In genomic region chr11:79357397-79357796, GRCm38 (mm10) we compare ENCODE assay signal across 21 mouse cellular contexts. TPM values are rescaled to one million over a fixed set of nuclear protein-coding genes. Genes with fewer than 3 reads are reported as not detected.
DNase-seq lines count a peak whose midpoint lies in the region; ATAC-seq and TF ChIP-seq lines count a peak whose summit lies in the region.
"Had no signal": no experiment of that assay in that cellular context is flagged by ENCODE, and none has a peak within 500 bp of the region (broad histone marks: within the 10 kb centered on the region; RNA-seq: fewer than 3 reads in every experiment).

No protein-coding gene starts in this region.

- H3K4me1 ChIP-seq in forebrain, postnatal 0 days (ENCODE audit: insufficient read depth) = no peaks in the 10 kb centered on the region
- H3K4me1 ChIP-seq in forebrain, embryonic 14.5 days (ENCODE audit: control insufficient read depth, insufficient read depth, low read length) = no peaks in the 10 kb centered on the region
- peaks cover 18% of the 10 kb centered on the region for H3K4me1 ChIP-seq in kidney, embryonic 15.5 days
- H3K4me1 ChIP-seq in midbrain, embryonic 15.5 days = peaks cover 4% of the 10 kb centered on the region; the same call in 1 of the 2 replicates
- peaks cover 10% of the 10 kb centered on the region for H3K4me1 ChIP-seq in midbrain, embryonic 16.5 days (ENCODE audit: control insufficient read depth, insufficient read depth, low read length)
- peaks cover 0 to 4% of the 10 kb centered on the region in 2 experiments; a peak in 2 of 4 replicates for H3K4me1 ChIP-seq in liver, embryonic 14.5 days (replicated peaks; ENCODE audit: control insufficient read depth in 2 of 2, insufficient read depth in 2 of 2, low read length in 1 of 2)
- H3K4me1 ChIP-seq: limb, embryonic 12.5 days had no signal

- H3K36me3 ChIP-seq in forebrain, postnatal 0 days (ENCODE audit: insufficient read depth) = no peaks in the 10 kb centered on the region
- H3K36me3 ChIP-seq in forebrain, embryonic 14.5 days (ENCODE audit: control insufficient read depth, insufficient read depth, low read length) = no peaks in the 10 kb centered on the region
- H3K36me3 ChIP-seq in kidney, embryonic 15.5 days = no peaks in the 10 kb centered on the region
- H3K36me3 ChIP-seq in midbrain, embryonic 15.5 days (replicated peaks) = no peaks in the 10 kb centered on the region
- H3K36me3 ChIP-seq in midbrain, embryonic 16.5 days (ENCODE audit: control insufficient read depth, insufficient read depth, low read length) = no peaks in the 10 kb centered on the region
- H3K36me3 ChIP-seq in liver, embryonic 14.5 days (replicated peaks; ENCODE audit: control insufficient read depth, insufficient read depth, low read depth) = no peaks in the 10 kb centered on the region

- H3K27me3 ChIP-seq in forebrain, postnatal 0 days (ENCODE audit: insufficient read depth, low read length) = no peaks in the 10 kb centered on the region
- H3K27me3 ChIP-seq in forebrain, embryonic 14.5 days (replicated peaks; ENCODE audit: control insufficient read depth, insufficient read depth, low read length) = no peaks in the 10 kb centered on the region
- H3K27me3 ChIP-seq in kidney, embryonic 15.5 days = no peaks in the 10 kb centered on the region
- no peaks in the 10 kb centered on the region for H3K27me3 ChIP-seq in midbrain, embryonic 15.5 days (replicated peaks)
- H3K27me3 ChIP-seq in midbrain, embryonic 16.5 days (ENCODE audit: control insufficient read depth, insufficient read depth, low read depth, low read length) = no peaks in the 10 kb centered on the region
- no peaks in the 10 kb centered on the region for H3K27me3 ChIP-seq in liver, embryonic 14.5 days (ENCODE audit: control insufficient read depth, insufficient read depth, low read length)
- H3K27me3 ChIP-seq: limb, embryonic 12.5 days; Patski had no signal

- TF ChIP-seq CTCF in forebrain, postnatal 0 days (IDR thresholded peaks at IDR 0.05; ENCODE audit: low read depth) = no peak
- no peak for TF ChIP-seq CTCF in liver, embryonic 14.5 days (IDR thresholded peaks at IDR 0.05; ENCODE audit: low read depth)

- DNase-seq in forebrain, postnatal 0 days = no peak
- no peak for DNase-seq in forebrain, embryonic 14.5 days (ENCODE audit: low spot score)
- no peak for DNase-seq in kidney, postnatal 36 days
- DNase-seq in liver, embryonic 14.5 days (ENCODE audit: low read depth in 3 of 3, low spot score in 3 of 3) = no peak
- DNase-seq in adrenal gland, postnatal 4 days (ENCODE audit: low spot score in 2 of 2) = no peak
- DNase-seq: adrenal gland, adult 2 months; cerebellum, adult 11-12 months; cerebellum, postnatal 14 days; gastrocnemius, postnatal 36 days; kidney, adult 8-10 months; kidney, postnatal 4 days; lung, adult 18-20 months; thymus, adult 18-20 months; thymus, postnatal 4 days had no signal

- H3K27ac ChIP-seq in forebrain, postnatal 0 days (ENCODE audit: low read depth, low read length) = no peak overlapping the region
- H3K27ac ChIP-seq in forebrain, embryonic 14.5 days (ENCODE audit: low read depth, low read length) = no peak overlapping the region
- H3K27ac ChIP-seq in kidney, embryonic 15.5 days = no peak overlapping the region
- no peak overlapping the region for H3K27ac ChIP-seq in midbrain, embryonic 15.5 days
- H3K27ac ChIP-seq in midbrain, embryonic 16.5 days (ENCODE audit: low read length) = no peak overlapping the region
- H3K27ac ChIP-seq in liver, embryonic 14.5 days = no peak overlapping the region
- H3K27ac ChIP-seq: limb, embryonic 12.5 days had no signal

- TF ChIP-seq EP300 in liver, embryonic 14.5 days (IDR thresholded peaks at IDR 0.05; ENCODE audit: low read depth) = no peak

- 91% methylated on average over 1 of the region's 1 CpGs for WGBS in forebrain, postnatal 0 days
- 97% methylated on average over 1 of the region's 1 CpGs for WGBS in forebrain, embryonic 14.5 days
- WGBS in kidney, embryonic 15.5 days = 93% methylated on average over 1 of the region's 1 CpGs
- 97% methylated on average over 1 of the region's 1 CpGs for WGBS in midbrain, embryonic 15.5 days
- 95% methylated on average over 1 of the region's 1 CpGs for WGBS in midbrain, embryonic 16.5 days
- 78% methylated on average over 1 of the region's 1 CpGs for WGBS in liver, embryonic 14.5 days (ENCODE audit: insufficient replicate concordance)

- H3K4me3 ChIP-seq in forebrain, postnatal 0 days (ENCODE audit: low read depth, low read length) = no peak overlapping the region
- H3K4me3 ChIP-seq in forebrain, embryonic 14.5 days (ENCODE audit: low read depth, low read length) = no peak overlapping the region
- no peak overlapping the region for H3K4me3 ChIP-seq in kidney, embryonic 15.5 days (replicated peaks)
- H3K4me3 ChIP-seq in midbrain, embryonic 15.5 days = no peak overlapping the region
- no peak overlapping the region for H3K4me3 ChIP-seq in midbrain, embryonic 16.5 days (ENCODE audit: low read depth, low read length)
- no peak overlapping the region for H3K4me3 ChIP-seq in liver, embryonic 14.5 days (ENCODE audit: insufficient read depth in 1 of 2, low read depth in 2 of 2, low read length in 2 of 2)
- H3K4me3 ChIP-seq: limb, embryonic 12.5 days had no signal

- no peak overlapping the region for H3K4me2 ChIP-seq in forebrain, postnatal 0 days (ENCODE audit: low read depth)
- H3K4me2 ChIP-seq in forebrain, embryonic 14.5 days (ENCODE audit: low read length) = no peak overlapping the region
- no peak overlapping the region for H3K4me2 ChIP-seq in kidney, embryonic 15.5 days
- H3K4me2 ChIP-seq in midbrain, embryonic 15.5 days = no peak overlapping the region
- H3K4me2 ChIP-seq in midbrain, embryonic 16.5 days (ENCODE audit: low read length) = no peak overlapping the region
- no peak overlapping the region for H3K4me2 ChIP-seq in liver, embryonic 14.5 days (ENCODE audit: low read depth)
- H3K4me2 ChIP-seq: limb, embryonic 12.5 days had no signal

- no peak overlapping the region for H3K9ac ChIP-seq in forebrain, postnatal 0 days
- no peak overlapping the region for H3K9ac ChIP-seq in forebrain, embryonic 14.5 days (ENCODE audit: low read length)
- no peak overlapping the region for H3K9ac ChIP-seq in kidney, embryonic 15.5 days
- H3K9ac ChIP-seq in midbrain, embryonic 15.5 days = no peak overlapping the region
- H3K9ac ChIP-seq in midbrain, embryonic 16.5 days (ENCODE audit: low read depth, low read length) = no peak overlapping the region
- H3K9ac ChIP-seq in liver, embryonic 14.5 days (replicated peaks) = no peak overlapping the region
- H3K9ac ChIP-seq: limb, embryonic 12.5 days had no signal

- H3K9me3 ChIP-seq in forebrain, postnatal 0 days (ENCODE audit: low read length) = no peaks in the 10 kb centered on the region
- H3K9me3 ChIP-seq in forebrain, embryonic 14.5 days (replicated peaks; ENCODE audit: control insufficient read depth, low read length) = no peaks in the 10 kb centered on the region
- no peaks in the 10 kb centered on the region for H3K9me3 ChIP-seq in kidney, embryonic 15.5 days (replicated peaks)
- no peaks in the 10 kb centered on the region for H3K9me3 ChIP-seq in midbrain, embryonic 15.5 days
- H3K9me3 ChIP-seq in midbrain, embryonic 16.5 days (replicated peaks; ENCODE audit: control insufficient read depth, low read length, poor library complexity, severe bottlenecking) = no peaks in the 10 kb centered on the region
- no peaks in the 10 kb centered on the region for H3K9me3 ChIP-seq in liver, embryonic 14.5 days (ENCODE audit: control insufficient read depth, low read length)
- H3K9me3 ChIP-seq: limb, embryonic 12.5 days had no signal

- ATAC-seq in forebrain, postnatal 0 days = peak; percentile 18; the same call in 1 of the 2 replicates
- no peak for ATAC-seq in forebrain, embryonic 14.5 days
- ATAC-seq in kidney, embryonic 15.5 days (replicated peaks; ENCODE audit: low FRiP score) = 0 out of 2 replicates have a peak, but pooled peaks have one; percentile 25
- peak; percentile 60; the same call in 1 of the 2 replicates for ATAC-seq in midbrain, embryonic 15.5 days (replicated peaks)
- ATAC-seq in midbrain, embryonic 16.5 days = no peak
- peak; percentile 21; the same call in 1 of the 2 replicates for ATAC-seq in liver, embryonic 14.5 days (ENCODE audit: insufficient read depth)
- ATAC-seq: CD4-positive, CD25-positive, alpha-beta regulatory T cell, adult 4 months; inflammation-experienced regulatory T-cells, adult 6 months; Patski had no signal

RNA-seq across cellular contexts. Expression of gene Nf1, which starts 17.9 kb away (rescaled TPM):
- 61.1 and 72.6 TPM in 2 replicates for total RNA-seq in forebrain, postnatal 0 days (2014; rRNA removed)
- 4.3 and 5.5 TPM in 2 replicates for polyA plus RNA-seq in forebrain, postnatal 0 days (2015; fragmentation: Nextera tagmentation; extraction: Ambion mirVana)
- polyA plus RNA-seq in forebrain, embryonic 14.5 days (2014; fragmentation: Nextera tagmentation; extraction: Ambion mirVana) = 9.8 and 9.9 TPM in 2 replicates
- polyA plus RNA-seq in kidney, embryonic 15.5 days (2015; fragmentation: Nextera tagmentation; extraction: Ambion mirVana) = 8.9 and 9.0 TPM in 2 replicates
- polyA plus RNA-seq in midbrain, embryonic 15.5 days (2015; fragmentation: Nextera tagmentation; extraction: Ambion mirVana) = 6.1 and 7.0 TPM in 2 replicates
- 4.7 and 5.8 TPM in 2 replicates for polyA plus RNA-seq in midbrain, embryonic 16.5 days (2015; fragmentation: Nextera tagmentation; extraction: Ambion mirVana)
- polyA plus RNA-seq in liver, embryonic 14.5 days (2012; rRNA removed) = 2.0 and 2.3 TPM in 2 replicates
- 1.7 and 1.8 TPM in 2 replicates for polyA plus RNA-seq in liver, embryonic 14.5 days (2014; fragmentation: Nextera tagmentation; extraction: Ambion mirVana)
- 10 to 100 TPM; 74.9 to 76.1 TPM for total RNA-seq in adrenal gland, postnatal 4 days (2021)

Comparison
In these comparisons a context has a peak if more than half of its experiments do, and no peak if none do; other contexts are left out.
1. ATAC-seq: peak in forebrain, postnatal 0 days (single experiment), kidney, embryonic 15.5 days (single experiment), midbrain, embryonic 15.5 days (single experiment) and liver, embryonic 14.5 days (single experiment); none in forebrain, embryonic 14.5 days (single experiment) and midbrain, embryonic 16.5 days (single experiment).